Mouse (Mus musculus) cerebellum, adult 2 months (tissue): Measurements from ENCODE around the gene Flt4.

Experiments used
- CTCF ChIP-seq: fragments of 200-500 bp; IDR thresholded peaks from 2 replicates; pipeline ENCODE4 v1.5.1; 2011; ENCODE audit warnings: low read depth, mild to moderate bottlenecking, control low read depth, low read length, moderate library complexity, borderline replicate concordance; ENCODE audit not compliant: insufficient read depth
- POLR2A ChIP-seq: fragments of 200-500 bp; IDR thresholded peaks from 2 replicates; pipeline ENCODE4 v1.6.1; 2011; ENCODE audit warnings: low read length, control low read depth, borderline replicate concordance; ENCODE audit not compliant: insufficient read depth

DNA sequence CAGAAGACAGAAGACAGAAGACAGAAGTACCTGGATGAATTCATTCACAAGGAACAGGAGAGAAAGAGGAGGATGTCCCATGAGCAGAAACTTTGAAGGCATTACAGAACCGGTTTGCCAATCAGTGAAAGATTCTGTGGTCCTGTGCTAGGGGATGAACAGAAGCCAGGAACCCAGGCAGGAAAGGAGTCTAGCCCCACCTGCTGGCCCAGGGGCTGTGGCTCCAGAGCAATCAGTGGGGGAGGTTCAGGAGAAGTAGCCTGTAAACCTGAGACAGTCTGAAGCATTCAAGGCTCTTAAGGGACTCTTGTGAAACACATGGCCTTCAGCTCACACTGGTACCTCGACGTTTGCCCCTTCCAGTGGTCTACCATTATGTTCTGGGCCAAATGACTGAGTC, 22.1 kb downstream of the Flt4 start:
- no peak for TF ChIP-seq CTCF
- no peak for TF ChIP-seq POLR2A
